Mouse (Mus musculus) lung, postnatal 0 days (tissue): ENCODE measurements around the gene H2-T23. TPM values are rescaled to one million over a fixed set of nuclear protein-coding genes. Genes with fewer than 3 reads are reported as not detected.

Experiments used
- ATAC-seq: fragments of 200-750 bp; cut with Nextera tagmentation; 2 replicates; pipeline ENCODE4 v1.8.0; 2017; ENCODE audit warnings: moderate library complexity
- DNase-seq: peaks from one replicate; pipeline ENCODE4 v3.0.0-alpha.2; 2016; ENCODE audit warnings: low spot score
- H3K27ac ChIP-seq: fragments of 300-500 bp; sonication (generic); 2 replicates; pipeline ENCODE4 v1.5.1; 2014; ENCODE audit warnings: antibody characterized with exemption, mild to moderate bottlenecking, low read length, mixed read lengths
- H3K27me3 ChIP-seq: fragments of 300-500 bp; sonication (generic); replicated peaks from 2 replicates; pipeline ENCODE4 v1.6.1; 2014; ENCODE audit warnings: low read length, mixed read lengths; ENCODE audit not compliant: insufficient read depth
- H3K36me3 ChIP-seq: fragments of 300-500 bp; sonication (generic); 2 replicates; pipeline ENCODE4 v1.6.1; 2014; ENCODE audit warnings: low read length, mixed read lengths; ENCODE audit not compliant: insufficient read depth
- H3K4me1 ChIP-seq: fragments of 300-500 bp; sonication (generic); 2 replicates; pipeline ENCODE4 v1.6.1; 2014; ENCODE audit warnings: antibody characterized with exemption, low read depth, low read length, mixed read lengths; ENCODE audit not compliant: insufficient read depth
- H3K4me2 ChIP-seq: fragments of 300-500 bp; sonication (generic); replicated peaks from 2 replicates; pipeline ENCODE4 v1.6.1; 2014; ENCODE audit warnings: low read depth, mild to moderate bottlenecking, low read length, moderate library complexity, mixed read lengths
- H3K4me3 ChIP-seq: fragments of 300-500 bp; sonication (generic); 2 replicates; pipeline ENCODE4 v1.5.1; 2014; ENCODE audit warnings: low read depth, low read length
- H3K9ac ChIP-seq: fragments of 300-500 bp; sonication (generic); replicated peaks from 2 replicates; pipeline ENCODE4 v1.6.1; 2014; ENCODE audit warnings: low read depth, mild to moderate bottlenecking
- H3K9me3 ChIP-seq: fragments of 300-500 bp; sonication (generic); 2 replicates; pipeline ENCODE4 v1.6.1; 2016; ENCODE audit warnings: low read length, mixed read lengths
- CTCF ChIP-seq: IDR thresholded peaks from 2 replicates; pipeline ENCODE4 v1.5.1; 2016; ENCODE audit warnings: antibody characterized with exemption, mild to moderate bottlenecking
- EP300 ChIP-seq: IDR thresholded peaks from 2 replicates; pipeline ENCODE4 v1.6.1; 2016; ENCODE audit warnings: antibody characterized with exemption, mild to moderate bottlenecking, control low read depth
- WGBS: fragments of 180-500 bp; shearing (Covaris S2); extraction: QIAGEN DNeasy Blood & Tissue Kit; methylation state at CpG from one replicate; pipeline ENCODE4 v1.1.7; 2014; 5-methylcytosine and 5-hydroxymethylcytosine counted together
- polyA plus RNA-seq: library from polyadenylated mRNA; unstranded; fragments of >200 nt; fragmentation: Nextera tagmentation; extraction: Ambion mirVana; gene quantifications from 2 replicates; pipeline ENCODE4 v1.2.1, GENCODE M21; 2015

H2-T23 gene
- polyA plus RNA-seq, 1 experiment from 2014 or later: 50.4 TPM

DNA sequence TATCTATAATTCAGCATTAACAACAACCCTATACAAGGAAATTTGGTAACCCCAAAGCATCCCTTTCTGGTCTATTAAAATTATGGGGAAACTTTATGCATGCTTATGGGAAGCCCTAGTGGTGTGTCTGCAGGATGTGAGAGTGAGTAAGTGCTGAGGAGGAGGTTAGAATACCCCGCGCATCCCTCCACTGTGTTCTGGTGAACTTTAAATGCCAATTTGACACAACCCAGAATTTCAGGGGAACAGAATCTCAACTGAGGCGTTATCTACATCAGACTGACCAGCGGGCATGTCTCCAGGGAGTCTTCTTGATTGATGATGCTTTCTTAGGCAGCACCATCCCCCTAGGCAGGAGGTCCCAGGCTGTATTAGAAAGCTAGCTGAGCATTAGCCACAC lies 6.8 kb downstream of the H2-T23 start:
- ATAC-seq (no peak), DNase-seq (no peak)
- no peak overlapping the region for H3K9ac ChIP-seq
- peaks cover 6% of the 10 kb centered on the region; the same call in 1 of the 2 replicates for H3K4me1 ChIP-seq
- TF ChIP-seq CTCF (no peak), EP300 (no peak)
- H3K36me3 ChIP-seq: no peaks in the 10 kb centered on the region
- WGBS: 51% methylated on average over 4 of the region's 4 CpGs
- H3K4me3 ChIP-seq: no peak overlapping the region
- no peak overlapping the region for H3K4me2 ChIP-seq
- H3K27ac ChIP-seq: no peak overlapping the region
- no peaks in the 10 kb centered on the region for H3K9me3 ChIP-seq
- no peaks in the 10 kb centered on the region for H3K27me3 ChIP-seq

DNA sequence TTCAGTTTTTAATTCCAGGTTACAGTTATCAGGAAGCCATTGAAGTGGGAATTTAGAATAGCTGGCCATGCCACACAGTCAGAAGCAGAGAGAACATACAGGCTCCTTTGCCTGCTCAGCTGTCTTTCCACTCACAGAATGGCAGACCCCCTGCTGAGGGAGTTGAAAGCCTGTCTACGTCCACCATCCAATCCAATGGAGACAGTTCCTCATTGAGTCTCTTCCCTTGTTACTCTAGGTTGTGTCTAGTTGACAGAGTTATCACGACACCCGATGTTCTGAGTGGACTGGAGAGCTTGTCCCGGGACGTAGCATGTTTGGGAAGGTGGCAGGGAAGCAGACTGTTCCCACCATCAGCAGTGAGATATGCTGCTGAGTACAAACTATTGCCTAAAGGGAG lies 7.5 kb downstream of the H2-T23 start:
- Histone ChIP-seq H3K9ac (no peak overlapping the region), H3K9me3 (no peaks in the 10 kb centered on the region), H3K4me1 (peaks cover 6% of the 10 kb centered on the region; the same call in 1 of the 2 replicates), H3K4me2 (no peak overlapping the region), H3K27me3 (no peaks in the 10 kb centered on the region), H3K27ac (no peak overlapping the region), H3K36me3 (no peaks in the 10 kb centered on the region), H3K4me3 (no peak overlapping the region)
- DNase-seq (no peak), ATAC-seq (no peak)
- TF ChIP-seq CTCF: no peak
- no peak for TF ChIP-seq EP300
- 49% methylated on average over 5 of the region's 5 CpGs for WGBS

DNA sequence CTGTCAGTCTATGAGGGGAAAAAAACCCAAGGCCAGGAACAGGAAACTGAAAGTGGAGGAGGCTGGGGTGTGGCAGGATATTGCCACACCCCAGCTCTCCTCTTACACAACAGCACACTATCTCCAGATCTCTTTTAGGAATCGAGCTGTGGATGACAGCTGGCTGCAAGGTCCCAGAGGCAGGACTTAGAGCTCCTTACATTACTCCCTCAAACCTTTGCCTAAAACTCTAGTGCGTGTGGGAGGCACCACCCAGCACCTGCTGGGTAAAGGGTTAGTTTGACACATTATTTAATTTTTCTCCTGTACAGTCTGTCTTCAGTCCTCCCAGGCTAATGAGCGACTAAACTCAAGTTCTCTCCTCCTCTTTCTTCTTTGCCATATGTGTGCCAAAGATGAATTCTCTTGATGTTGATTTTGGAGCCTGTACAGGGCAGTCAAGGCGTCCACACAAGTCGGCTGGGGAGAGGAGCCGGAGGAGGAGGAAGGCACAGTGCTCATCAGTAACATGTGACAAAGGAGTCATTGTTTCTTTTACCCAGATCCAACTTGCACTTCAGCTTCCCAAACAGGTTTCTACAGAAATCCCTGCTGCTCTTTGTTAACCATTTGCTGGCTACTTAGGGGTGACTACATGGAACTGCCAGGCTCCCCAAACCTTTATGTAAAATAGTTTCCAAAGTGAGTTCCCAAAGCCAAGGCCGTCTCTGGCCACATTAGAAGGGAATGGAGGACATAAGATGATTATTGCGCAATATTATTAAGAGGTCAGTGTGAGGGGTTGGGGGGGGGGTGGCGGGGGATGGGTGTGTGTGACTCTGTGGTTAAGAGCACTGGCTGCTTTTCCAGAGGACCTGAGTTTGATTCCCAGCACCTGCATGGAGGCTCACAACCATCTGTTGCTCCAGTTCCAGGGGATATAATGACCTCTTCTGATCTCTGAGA lies 8.7 kb downstream of the H2-T23 start:
- H3K9me3 ChIP-seq: no peaks in the 10 kb centered on the region
- H3K27ac ChIP-seq: peak overlapping the region; percentile 76
- no peaks in the 10 kb centered on the region for H3K36me3 ChIP-seq
- TF ChIP-seq EP300 (peak; percentile 88), CTCF (no peak)
- DNase-seq: peak; percentile 89
- ATAC-seq: peak; percentile 70
- 34% methylated on average over 9 of the region's 9 CpGs for WGBS
- H3K4me3 ChIP-seq: no peak overlapping the region
- H3K27me3 ChIP-seq: no peaks in the 10 kb centered on the region
- H3K9ac ChIP-seq: 0 out of 2 replicates have a peak overlapping the region, but pooled peaks have one; percentile 9
- H3K4me2 ChIP-seq: no peak overlapping the region
- H3K4me1 ChIP-seq: peaks cover 6% of the 10 kb centered on the region; the same call in 1 of the 2 replicates

DNA sequence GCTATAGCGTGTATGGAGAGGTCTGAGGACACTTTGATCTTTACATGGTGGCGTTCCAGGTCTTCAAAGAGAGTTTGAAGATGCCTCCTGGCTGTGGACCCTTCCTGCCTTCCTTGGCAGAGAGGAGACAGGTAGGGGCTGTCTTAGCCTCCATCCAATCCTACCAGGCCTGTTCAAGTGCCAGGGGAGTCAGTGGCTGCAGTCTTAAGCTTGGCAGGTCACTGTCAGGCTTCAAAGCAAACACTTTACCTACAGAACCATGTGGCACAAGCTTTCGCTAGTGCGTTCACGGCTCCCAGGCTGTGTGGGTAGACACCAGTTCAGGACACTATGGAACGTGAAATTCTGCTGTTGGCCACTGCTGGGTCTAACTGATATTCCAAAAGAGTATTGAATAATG lies 9.7 kb downstream of the H2-T23 start:
- Histone ChIP-seq H3K9ac (no peak overlapping the region), H3K36me3 (no peaks in the 10 kb centered on the region), H3K4me2 (no peak overlapping the region), H3K4me3 (no peak overlapping the region), H3K27me3 (no peaks in the 10 kb centered on the region), H3K9me3 (no peaks in the 10 kb centered on the region), H3K27ac (peak overlapping the region; percentile 57; the same call in 1 of the 2 replicates), H3K4me1 (peaks cover 6% of the 10 kb centered on the region; the same call in 1 of the 2 replicates)
- DNase-seq (no peak), ATAC-seq (no peak)
- 87% methylated on average over 6 of the region's 6 CpGs for WGBS
- TF ChIP-seq EP300 (no peak), CTCF (no peak)

DNA sequence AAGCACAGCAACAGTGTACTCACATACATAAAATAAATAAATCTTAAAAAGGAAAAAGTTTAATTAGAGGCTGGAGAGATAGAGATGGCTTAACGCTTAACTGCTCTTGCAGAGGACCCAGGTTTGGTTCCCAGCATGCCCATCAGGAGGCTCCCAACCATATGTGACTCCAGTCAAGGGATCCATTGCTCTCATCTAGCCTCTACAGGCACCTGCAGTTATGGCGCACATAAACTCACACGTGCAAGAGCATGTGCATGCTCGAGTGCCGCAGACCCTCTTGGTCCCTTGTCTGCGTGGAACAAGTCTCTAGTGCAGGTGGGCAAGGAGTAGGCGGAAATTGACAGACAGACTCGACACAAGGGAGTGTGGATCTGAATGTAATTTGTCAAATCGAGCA lies 10.6 kb downstream of the H2-T23 start:
- Histone ChIP-seq H3K36me3 (no peaks in the 10 kb centered on the region), H3K27ac (no peak overlapping the region), H3K4me2 (no peak overlapping the region), H3K9ac (no peak overlapping the region), H3K9me3 (no peaks in the 10 kb centered on the region), H3K27me3 (no peaks in the 10 kb centered on the region), H3K4me1 (peaks cover 6% of the 10 kb centered on the region; the same call in 1 of the 2 replicates), H3K4me3 (no peak overlapping the region)
- 92% methylated on average over 9 of the region's 9 CpGs for WGBS
- no peak for TF ChIP-seq EP300
- no peak for TF ChIP-seq CTCF
- DNase-seq (no peak), ATAC-seq (no peak)

DNA sequence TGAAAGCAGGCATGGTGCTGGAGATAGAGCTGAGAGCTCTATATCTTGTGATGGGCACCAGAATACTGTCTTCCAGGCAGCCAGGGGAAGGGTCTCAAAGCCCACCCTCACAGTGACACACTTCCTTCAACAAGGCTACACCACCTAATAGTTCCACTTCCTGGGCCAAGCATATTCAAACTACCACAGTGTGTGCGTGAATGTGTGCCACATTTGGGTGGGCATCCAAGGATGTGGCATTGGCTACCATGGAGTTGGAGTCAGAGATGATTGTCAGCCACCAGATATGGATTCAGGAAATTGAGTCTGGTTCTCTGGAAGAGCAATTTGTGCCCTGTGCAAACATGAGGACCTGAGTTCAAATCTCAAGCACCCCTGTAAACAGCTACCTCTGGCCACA lies 11.3 kb downstream of the H2-T23 start:
- no peaks in the 10 kb centered on the region for H3K27me3 ChIP-seq

More for the DNA sequence above, 11.3 kb downstream of the H2-T23 start:
- Histone ChIP-seq H3K9me3 (no peaks in the 10 kb centered on the region), H3K9ac (no peak overlapping the region), H3K27ac (peak overlapping the region; percentile 75), H3K4me1 (peaks cover 6% of the 10 kb centered on the region; the same call in 1 of the 2 replicates), H3K4me3 (no peak overlapping the region), H3K36me3 (no peaks in the 10 kb centered on the region), H3K4me2 (peak overlapping the region; percentile 49)
- TF ChIP-seq CTCF (no peak), EP300 (no peak)
- 83% methylated on average over 1 of the region's 1 CpGs for WGBS
- DNase-seq (no peak), ATAC-seq (no peak)
